Mouse (Mus musculus) brain, embryonic 14.5 days (tissue): ENCODE data around the gene BC051019.

Source experiments
- CTCF ChIP-seq: fragments of 200-500 bp; IDR thresholded peaks from 2 replicates; pipeline ENCODE4 v1.5.1; 2012; ENCODE audit warnings: inconsistent platforms, mild to moderate bottlenecking, moderate library complexity, borderline replicate concordance; ENCODE audit not compliant: insufficient read depth, insufficient read length; ENCODE audit errors: extremely low read depth
- POLR2A ChIP-seq: fragments of 200-500 bp; IDR thresholded peaks from 2 replicates; pipeline ENCODE4 v1.6.1; 2012; ENCODE audit warnings: mild to moderate bottlenecking, inconsistent platforms, borderline replicate concordance; ENCODE audit not compliant: poor library complexity, insufficient read depth, insufficient read length, severe bottlenecking; ENCODE audit errors: extremely low read depth

DNA sequence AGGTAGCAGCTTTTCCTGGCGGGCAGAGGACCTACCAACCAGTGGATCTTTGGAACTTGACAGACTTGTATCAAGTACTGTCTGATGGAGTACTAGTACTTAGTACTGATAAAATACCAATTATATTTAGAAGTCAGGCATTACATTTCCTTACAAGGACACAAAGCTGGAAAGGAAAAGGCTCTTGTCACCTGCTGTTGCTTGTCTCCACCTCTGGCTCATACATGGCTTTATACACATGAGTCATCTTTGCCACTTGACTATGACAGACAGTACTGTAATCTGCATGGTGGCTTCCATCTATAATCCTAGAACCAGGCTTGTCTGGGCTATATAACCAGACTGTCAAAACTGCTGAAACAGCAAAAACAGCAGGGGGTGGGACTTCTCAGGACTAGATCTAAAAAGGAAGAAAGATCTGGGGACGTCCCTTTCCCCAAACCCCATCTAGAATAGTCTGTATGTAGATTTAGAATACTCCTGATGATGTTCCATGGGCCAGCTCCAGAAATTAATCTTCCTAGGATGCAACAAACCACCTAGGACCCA is 10.1 kb downstream of the BC051019 start:
- no peak for TF ChIP-seq POLR2A
- no peak for TF ChIP-seq CTCF
